Mouse (Mus musculus): ENCODE data around the gene Insm1. TPM values are rescaled to one million over a fixed set of nuclear protein-coding genes. Genes with fewer than 3 reads are reported as not detected.

Gene Insm1
- total RNA-seq (2021), result 1 to 10 TPM; 5.7 to 6.1 TPM
- long read RNA-seq, experiment 1, transcript Insm1-201 (1 exons, 3,100 nt), result major isoform, 10 of 10 reads
- long read RNA-seq, experiment 1, partial matches to known transcripts, result 0 of 10 reads
- long read RNA-seq, experiment 1, other reads (novel, unspliced or antisense), result 0 of 10 reads
- long read RNA-seq, experiment 2, transcript Insm1-201 (1 exons, 3,100 nt), result major isoform, 9 of 9 reads
- long read RNA-seq, experiment 2, partial matches to known transcripts, result 0 of 9 reads
- long read RNA-seq, experiment 2, other reads (novel, unspliced or antisense), result 0 of 9 reads

DNA sequence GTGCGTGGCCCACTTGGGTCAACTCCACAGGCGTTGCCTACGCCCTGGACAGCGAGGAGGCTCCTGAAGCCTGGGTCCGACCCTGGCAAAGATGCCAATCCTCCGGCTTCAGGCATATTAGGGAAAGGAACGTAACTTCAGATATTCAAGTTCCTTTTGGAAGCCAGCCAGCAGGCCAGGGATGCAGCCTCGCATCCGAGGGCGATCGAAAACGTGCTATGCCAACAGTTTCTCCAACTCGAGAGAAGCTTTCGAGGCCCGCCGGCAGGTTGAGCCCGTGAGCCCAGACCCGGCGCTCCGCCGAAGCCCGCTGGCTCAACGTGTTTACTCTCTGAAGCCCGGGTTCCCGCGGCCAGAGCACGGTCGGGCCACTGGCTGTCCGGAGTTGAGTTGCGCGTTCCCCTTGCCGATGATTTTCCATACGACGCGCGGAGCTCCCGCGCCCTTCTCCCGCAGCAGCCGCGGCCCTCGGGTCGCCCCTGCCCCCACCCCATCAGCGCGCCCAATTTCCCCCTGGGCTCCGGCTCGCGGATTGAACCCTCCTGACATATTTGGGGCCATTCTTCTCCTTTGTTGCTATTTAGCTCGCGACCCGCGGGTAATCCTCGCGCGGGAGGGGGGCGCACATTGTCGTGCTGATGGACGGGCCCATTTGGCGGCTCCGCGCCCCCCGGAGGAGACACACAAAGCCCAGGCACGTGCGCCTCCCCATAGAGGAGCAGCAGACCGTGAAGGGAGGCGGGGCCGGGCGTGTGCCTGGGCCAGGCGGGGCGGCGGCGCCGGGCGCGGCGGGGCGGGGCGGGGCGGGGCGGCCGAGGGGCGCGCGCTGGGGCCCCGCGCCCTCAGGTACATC is at the start of gene Insm1:
Gene Insm1, plus strand, starts transcription at position 846 of the 853 bp plus-strand sequence.
- peak; percentile 67 for DNase-seq

DNA sequence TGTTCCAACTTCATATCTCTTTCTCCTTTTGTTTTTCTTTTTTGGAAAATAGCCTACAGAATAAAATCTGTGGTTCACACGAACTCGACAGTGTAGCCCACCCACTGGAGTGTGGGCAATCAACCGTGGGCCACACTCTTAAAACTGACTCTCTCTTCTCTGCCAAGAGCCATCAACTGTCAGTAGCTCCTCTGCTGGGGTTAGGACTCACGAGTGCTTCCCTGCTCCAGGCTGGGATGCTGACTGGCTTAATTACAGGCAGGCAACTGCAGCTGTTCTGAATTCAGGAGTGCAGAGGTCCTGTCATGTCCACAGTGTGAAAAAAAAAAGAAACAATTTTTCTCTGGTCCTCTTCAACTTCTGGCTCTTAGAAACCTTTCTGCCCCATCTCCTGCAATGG is 49.6 kb upstream of the Insm1 start:
- no peak for DNase-seq

DNA sequence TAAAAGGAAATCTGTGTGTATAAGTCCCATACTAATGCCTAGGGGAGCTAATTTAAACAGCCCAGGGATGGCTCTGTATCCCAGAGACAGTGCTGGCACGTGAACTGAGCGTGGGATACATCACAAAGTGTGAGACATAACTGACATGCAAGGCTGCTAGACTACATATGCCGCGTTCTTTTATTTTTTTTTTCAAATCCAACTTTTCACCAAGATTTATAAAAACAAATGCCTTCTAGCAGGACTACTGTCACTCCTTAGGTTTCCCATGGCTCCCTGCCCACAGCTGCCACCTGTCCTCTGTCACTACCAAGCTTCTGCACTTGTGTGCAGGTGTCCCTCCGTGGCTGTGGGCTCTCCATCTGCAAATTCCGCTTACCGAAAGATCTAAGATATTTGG is 47.5 kb upstream of the Insm1 start:
- no peak for DNase-seq

DNA sequence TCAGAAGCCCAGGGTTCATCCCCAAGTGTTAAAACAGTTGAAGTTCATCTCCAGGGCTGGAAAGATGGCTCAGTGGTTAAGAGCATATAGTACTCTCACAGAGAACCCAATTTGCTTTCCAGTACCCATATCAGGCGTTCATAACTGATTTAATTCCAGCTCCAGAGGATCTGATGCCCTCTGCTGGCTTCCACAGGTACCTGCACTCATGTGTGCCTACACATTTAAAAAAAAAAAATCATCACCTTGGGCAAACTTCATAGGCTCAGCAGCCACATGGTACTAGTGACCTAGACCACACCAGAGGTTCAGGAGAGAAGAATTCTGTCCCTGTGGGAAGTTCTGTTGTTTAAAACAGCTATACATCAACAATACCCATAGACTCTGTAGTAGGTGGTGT is 43.0 kb upstream of the Insm1 start:
- no peak for DNase-seq

DNA sequence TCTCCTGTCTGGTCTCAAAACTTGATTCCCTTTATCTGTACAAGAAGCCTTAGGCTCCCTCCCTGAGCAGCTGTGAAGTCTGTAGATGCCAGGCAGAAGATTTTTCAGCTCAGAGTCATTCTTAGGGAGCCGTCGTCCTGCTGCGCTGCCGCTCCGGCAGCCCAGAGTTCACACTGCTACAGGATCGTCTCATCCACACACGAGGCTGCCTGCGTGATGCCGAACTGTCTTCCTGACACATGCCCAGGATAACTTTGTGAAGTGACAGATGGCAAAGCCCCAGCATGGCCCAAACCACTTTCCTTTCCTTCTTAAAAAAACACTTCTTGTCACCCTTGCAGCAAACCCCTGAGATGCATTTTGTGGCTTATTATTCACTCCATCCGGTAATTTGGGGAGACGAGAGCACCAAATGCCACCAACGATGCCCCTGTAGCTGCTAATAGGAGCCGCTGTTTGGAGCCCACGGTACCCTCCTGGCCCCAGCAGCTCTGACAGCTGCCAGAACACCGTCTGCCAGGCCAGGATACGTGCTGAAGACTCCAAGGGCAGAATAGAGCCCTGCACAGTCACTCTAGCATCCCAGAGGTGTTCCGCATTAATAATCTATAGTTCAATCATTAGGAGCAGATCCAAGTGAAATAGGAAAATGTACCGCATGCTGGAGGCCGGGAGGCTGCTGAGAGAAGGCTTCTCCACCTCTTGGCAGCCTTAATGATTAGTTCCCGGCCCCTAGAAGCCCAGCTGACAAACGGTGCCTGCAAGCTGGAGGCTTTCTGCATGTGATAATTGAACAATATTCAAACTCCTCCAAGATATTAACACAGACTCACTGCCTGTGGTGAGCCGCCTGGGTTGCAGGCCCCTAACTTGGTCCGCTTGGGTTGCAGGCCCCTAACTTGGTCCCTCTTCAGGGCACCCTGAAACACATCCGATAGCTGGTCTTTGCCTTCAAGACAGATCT is 37.6 kb upstream of the Insm1 start:
- DNase-seq, result no peak

DNA sequence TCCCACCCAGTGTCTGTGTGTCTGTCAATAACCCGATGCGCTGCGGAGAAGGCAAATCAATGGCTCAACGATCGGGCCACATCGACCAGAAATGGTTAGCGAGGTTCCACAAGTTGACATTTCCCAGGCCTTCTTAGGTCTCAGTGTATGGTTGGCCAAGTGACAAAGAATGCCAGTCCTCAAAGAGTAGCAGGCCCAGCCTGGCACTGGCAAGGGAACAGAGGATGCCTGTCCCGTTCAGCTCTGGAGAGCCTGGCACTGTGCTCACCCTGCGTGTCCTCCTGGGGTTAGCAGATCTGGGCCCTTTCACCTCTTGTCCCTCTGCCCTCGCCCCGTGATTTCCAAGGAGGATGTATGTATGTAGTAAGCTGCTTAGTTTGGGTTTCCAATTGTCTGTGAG is 25.6 kb upstream of the Insm1 start:
- DNase-seq, result no peak

DNA sequence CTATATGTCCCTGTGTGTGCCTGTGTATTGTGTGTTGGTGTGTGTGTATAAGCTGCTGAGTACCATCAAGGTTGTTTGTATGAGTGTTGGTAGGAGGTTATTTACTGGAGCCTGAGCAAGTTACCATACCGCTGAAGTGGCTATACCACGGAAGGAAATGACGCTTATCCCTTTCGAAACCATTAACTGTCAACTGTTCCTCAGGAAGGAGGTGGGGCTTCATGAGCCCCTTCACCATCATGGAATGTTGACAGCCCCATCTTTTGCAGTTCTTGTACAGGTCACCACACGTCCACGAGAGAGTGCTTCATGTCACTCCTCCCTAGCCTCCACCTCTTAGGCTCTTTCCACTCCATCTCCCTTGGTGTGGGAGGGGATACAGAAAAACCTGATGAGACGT is 23.8 kb upstream of the Insm1 start:
- no peak for DNase-seq

DNA sequence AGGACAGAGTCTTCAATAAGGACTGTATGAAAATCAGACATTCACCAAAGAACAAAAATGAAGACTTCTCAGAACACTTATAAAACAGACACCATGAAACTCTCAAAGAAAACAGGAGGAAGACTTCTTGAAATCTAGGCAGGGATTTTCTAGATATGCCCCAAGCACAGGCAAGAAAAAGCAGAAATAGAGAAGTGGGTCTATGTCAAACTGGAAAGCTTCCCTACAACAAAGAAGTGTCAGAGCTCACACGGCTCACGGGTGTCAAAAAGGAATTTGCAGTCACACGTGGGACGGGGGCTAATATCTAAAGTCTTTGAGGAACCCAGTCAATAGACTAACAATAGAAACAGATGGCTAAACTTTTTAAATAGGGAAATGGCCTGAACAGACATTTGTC is 10.8 kb upstream of the Insm1 start:
- no peak for DNase-seq

DNA sequence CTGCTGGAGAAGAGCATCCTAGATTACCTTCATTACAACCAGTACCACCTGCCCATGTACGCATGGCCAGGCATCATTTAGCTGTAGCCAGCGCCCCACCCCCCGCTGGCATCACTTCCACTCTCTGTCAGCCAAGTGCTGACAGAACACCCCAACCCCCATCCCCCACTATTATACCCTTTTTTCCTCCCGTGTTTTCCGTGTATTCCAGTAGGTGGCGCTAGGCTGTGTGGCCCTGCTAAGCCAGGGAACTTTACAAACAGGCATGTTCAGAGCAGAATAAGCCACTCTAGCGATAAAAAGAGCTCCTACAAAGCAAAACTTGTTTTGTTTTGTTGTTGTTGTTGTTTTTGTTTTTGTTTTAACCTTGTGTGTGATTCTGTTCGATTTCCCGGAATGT is 7.0 kb upstream of the Insm1 start:
- peak; percentile 42 for DNase-seq

DNA sequence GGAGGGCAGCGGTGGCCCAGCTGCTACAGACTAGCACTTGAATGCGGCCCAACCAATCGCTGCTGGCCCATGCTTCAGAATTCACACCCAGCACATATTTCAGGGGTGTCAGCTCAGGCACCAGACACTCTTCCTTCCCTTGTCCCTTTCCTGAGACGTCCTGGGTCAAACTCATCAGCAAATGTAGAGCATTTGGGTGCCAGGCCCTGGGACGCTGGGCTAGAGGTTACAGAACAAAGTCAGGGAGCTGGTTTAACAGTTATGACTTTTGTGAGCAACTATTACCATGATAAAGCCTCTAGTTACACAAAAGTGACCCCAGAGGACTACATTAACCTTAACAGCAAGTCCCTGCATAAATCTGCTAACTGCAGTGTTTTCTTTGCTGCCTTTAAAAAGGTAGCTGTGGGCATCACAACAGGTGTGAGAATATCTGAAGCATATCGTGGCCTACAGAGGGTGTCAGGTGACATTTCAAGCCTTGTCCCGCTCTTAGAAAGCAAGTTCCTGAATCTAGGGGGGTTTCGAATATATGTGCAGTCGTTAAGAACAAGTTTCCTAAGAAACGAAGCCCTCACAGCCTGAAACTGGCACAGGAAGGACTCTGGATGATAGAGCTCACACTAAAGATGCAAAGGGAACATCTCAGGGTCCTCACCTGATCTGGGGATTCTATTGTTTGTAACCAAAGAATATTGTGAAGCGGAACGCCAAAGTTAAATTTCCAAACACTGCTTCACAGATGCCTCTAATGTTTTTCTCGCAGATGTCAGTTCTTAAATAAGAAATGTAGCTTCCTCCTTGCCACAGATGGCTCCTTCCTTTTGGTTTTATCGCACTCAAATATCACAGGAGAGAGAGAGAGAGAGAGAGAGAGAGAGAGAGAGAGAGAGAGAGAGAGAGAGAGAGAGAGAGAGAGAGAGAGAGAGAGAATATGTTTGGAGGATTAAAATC is 5.3 kb upstream of the Insm1 start:
- DNase-seq, result no peak

DNA sequence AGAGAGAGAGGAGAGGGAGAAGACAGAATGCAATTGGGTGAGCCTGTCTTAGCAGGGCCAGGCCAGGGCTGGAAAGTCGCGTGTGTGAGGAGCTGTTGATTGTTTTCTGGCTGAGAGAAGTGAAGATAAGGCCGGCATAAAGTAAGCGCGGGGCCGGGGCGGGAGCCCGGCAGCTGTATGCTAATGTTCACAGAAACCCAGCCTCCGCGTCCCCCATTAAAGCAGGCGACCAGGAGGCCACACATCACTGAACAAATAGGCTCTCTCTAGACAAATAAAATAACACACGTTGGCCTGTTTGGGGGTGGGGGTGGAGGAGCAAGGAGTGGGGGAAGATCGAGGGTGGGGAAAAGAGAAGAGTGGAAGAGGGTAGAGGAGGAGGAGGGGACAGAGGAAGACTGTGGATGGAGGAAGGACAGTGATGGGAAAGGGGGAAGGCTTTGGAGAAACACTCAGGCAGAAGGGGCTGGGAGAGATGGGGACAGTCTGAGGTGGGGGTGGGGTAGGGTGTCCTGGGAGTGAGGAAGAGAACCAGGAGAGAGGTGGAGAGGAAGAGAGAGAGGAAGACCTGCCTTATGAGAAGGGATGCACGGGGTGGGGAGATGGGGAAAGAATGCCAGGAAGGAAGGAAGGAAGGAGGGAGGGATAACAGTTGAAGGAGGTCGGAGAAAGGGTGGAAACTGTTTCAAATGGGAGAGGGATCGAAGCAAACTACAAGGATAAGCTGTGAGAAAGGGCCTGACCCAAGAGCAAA is 4.3 kb upstream of the Insm1 start:
- peak; percentile 8 for DNase-seq

DNA sequence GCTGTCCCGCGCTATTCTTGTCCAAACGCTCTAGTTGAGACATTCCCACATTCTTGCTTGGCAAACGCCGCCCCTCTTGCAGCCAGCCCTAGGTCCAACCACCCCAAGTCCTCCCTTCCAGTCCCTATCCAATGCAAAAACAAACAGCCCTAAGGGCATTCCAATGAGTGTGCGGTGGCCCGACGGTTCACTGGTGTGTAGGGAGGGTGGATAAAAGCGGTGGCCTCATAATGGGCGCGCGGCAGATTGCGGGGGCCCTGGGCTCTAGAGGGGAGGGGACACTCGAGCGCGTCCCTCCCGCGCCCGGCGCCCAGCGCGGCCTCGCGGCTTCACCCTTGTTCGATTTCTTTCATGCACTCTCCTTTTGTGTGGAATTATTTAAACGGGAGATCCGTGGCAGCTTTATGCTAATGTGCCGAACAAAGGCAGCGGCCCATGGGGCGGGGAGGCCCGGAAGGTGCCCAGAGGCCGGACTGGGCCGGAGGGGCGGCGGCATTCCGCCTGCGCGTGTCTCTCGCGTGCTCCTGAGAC is 3.5 kb upstream of the Insm1 start:
- DNase-seq, result peak; percentile 26

DNA sequence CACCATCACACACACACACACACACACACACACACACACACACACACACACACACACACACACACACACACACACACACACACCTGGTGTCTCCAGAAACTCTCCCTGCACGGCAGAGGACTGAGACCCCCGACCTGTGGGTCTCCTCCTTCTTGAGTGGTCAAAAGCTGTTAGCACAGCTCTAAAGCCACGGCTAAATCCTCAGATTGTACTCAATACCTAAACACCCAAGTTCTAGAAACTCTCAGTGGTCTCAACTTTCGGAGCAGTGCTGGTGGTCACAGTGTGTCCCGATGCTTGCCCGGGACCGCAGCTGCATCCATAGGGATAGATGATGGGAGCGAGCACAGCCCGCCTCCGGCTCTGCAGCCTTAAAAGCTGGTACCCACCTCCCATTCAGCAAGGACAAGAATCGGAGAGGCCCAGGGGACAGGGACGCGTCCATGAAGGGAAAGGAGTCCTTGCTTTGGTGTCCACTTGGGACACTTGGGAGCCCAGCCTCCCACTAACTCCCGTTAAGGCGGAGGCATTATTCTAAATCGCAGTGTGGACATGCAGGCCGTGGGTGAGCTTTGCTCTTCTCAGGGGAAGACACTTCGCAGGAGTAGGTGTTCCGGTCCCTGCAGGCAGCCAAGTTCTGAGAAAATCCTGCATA is 2.7 kb upstream of the Insm1 start:
- no peak for DNase-seq

DNA sequence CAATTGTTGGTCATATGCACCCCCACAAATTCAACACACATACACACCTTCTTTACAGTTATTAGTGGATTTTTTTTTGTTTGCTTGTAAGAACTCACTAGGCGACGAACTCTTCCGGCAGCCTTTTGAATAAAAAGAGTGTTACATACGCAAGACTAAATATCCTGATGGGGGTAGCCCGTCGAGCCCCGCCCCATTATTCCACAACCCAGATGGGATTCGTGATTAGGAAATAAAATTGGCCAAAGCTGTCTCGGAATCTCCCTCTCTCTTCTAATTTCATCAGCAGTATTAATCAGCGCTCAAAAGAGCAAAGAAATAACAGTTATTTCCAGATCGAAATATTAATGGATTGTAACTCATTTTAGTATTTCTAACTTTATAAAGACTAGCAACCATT is 1.9 kb upstream of the Insm1 start:
- DNase-seq, result no peak

DNA sequence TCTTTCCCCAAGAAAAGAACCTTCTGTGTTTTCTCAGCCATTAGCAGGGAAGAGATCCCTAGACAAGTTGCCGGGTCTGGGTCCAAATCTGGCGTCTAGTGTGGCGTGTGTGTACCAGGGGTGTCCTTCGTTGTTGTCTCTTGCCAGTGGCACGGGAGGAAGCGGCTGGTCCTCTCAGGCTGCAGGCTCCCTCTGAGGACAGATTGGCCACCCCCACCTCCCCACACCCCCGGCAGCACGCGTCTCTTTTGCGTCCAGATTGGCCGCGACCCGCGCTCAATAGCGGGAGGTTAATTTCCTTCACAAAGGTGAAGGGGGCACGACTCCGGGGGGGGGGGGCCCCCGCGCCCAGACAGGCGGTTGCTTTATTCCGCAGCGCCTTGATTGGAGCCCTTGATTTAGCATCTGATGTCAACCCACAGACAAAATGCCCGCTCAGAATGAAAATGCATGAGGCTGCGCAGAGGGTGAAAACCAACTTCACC is 1.1 kb upstream of the Insm1 start:
- peak; percentile 12 for DNase-seq

DNA sequence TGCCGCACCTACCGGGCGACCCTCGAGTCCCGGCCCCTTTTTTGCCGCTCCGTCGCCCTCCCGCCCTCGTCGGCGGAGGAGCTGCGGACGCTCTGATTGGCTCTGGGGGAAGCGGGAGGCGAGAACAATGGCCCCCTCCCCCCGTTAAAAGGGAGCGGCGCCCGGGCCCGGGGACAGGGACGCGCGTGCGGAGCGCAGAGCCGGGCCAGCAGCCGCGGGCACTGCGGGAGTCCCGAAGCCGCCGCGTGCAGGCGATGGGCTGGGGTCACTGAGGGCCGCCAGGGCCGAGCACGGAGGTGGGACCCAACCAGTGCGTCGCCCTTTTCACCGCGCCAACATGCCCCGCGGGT is 183 bp downstream of the Insm1 start:
- DNase-seq, result peak; percentile 52

DNA sequence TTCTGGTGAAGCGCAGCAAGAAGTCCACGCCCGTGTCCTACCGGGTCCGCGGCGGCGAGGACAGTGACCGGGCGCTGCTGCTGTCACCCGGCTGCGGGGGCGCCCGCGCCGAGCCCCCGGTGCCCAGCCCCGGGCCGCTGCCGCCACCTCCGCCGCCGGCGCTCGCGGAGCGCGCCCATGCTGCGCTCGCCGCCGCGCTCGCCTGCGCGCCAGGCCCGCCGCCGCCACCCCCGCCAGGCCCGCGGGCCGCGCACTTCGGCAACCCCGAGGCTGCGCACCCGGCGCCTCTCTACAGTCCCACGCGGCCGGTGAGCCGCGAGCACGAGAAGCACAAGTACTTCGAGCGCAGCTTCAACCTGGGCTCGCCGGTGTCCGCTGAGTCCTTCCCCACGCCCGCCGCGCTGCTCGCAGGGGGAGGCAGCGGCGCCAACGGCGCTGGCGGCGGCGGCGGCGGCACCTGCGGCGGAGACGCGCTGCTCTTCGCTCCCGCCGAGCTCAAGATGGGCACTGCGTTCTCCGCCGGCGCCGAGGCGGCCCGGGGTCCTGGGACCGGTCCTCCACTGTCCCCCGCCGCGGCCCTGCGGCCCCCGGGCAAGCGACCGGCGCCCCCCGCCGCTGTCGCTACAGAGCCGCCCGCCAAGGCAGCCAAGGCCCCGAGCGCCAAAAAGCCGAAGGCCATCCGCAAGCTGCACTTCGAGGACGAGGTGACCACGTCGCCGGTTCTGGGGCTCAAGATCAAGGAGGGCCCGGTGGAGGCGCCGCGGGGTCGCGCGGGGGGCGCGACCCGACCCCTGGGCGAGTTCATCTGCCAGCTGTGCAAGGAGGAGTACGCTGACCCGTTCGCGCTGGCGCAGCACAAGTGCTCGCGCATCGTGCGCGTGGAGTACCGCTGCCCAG is 806 bp downstream of the Insm1 start:
- peak; percentile 29 for DNase-seq

DNA sequence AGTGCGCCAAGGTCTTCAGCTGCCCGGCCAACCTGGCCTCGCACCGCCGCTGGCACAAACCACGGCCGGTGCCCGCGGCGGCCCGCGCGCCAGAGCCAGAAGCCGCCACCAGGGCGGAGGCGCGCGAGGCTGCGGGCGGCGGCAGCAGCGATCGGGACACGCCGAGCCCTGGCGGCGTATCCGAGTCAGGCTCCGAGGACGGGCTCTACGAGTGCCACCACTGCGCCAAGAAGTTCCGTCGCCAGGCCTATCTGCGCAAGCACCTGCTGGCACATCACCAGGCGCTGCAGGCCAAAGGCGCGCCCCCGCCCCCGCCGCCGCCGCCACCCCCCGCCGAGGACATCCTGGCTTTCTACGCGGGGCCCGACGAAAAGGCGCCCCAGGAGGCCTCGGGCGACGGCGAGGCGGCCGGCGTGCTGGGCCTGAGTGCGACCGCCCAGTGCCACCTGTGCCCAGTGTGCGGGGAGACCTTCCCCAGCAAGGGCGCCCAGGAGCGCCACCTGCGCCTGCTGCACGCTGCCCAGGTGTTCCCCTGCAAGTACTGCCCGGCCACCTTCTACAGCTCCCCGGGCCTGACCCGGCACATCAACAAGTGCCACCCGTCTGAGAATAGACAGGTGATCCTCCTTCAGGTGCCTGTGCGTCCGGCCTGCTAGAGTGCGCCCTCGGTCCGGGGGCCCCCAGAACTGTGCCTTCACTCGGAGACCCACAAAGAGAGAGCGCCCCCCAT is 1.6 kb downstream of the Insm1 start:
- DNase-seq, result peak; percentile 39
